Mouse (Mus musculus): ENCODE measurements around the gene Ankib1.
"Not testable (repeated sequence)": the region's sequence is repeated elsewhere in the genome, so short reads cannot be mapped to it uniquely, and the experiment has no call there.

Ankib1 gene

DNA sequence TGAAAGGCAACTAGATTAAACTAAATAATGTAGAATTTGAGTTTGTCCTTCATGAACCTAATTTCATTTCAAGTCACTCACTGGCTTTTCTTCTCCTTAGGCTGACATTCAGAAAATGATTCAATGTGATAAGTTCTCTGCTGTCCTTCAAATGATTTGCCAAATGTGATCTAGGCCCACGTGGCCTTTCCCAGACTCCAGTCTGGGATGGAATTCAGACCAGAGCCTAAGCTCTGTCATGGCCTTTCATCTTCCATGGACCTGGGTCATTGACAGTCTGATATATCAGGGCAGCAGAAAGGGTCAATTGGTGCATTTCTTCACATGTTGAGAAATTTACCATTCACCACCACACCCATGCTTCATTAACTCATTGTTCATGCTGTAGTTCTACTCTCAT lies 77.2 kb downstream of the Ankib1 start:
- DNase-seq (ENCODE audit: extremely low read depth, low read depth): no peak

DNA sequence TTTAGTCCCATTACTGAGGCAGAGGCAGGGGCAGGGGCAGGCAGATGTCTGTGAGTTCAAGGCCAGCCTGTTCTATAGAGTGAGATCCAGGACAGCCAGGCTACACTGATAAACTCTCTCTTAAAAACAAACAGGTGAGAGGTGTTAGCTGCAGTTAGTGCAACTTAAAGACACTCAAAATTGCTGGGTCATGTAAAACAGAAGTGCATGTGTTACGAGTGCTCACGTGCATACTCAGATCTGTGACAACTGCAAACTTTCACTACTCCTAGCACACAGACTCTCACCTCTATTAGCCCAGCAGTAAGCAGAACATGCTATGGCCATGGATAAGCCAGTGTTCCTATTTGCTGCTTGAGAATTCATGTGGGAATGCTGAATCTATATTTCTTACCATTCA lies 79.3 kb downstream of the Ankib1 start:
- no peak for DNase-seq (ENCODE audit: extremely low read depth, low read depth)

DNA sequence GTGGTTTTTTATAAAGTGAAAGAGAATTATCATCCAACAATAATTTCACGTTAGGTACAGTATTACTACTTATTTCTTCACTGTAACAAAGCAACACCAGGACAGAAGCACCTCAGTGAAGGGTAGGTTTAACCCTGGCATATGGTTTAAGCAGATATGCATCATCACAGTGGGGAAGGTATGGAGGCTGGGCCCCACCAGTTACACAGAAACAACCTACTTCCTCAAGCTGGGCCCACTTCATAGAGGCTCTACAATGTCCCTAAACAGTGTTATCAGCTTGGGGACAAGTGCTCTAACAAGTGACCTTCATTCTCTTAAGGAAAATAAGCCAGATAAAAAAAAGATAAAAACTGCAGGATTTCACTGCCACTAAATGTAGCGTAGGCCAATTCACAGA lies 79.9 kb downstream of the Ankib1 start:
- peak; percentile 60 for DNase-seq (ENCODE audit: extremely low read depth, low read depth)

DNA sequence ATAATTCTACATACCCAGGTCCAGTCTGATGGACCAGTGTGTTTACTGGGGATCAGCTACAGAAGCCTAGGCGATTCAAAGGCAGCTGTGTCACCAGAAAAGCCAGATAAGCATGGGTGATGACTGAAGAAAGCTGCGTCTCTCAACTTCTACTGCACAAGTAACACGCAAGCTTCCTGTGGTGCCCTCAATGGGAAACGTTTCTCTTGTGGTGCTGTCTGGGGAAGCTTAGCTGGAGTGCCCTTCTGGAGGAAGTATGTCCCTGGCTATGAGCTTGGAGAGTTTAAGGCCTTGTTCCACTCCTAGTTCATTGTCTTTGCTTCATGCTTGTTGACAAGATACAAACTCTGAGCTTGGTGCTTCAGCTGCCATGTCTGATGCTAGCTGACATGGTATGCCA lies 83.4 kb downstream of the Ankib1 start:
- no peak for DNase-seq (ENCODE audit: extremely low read depth, low read depth)

DNA sequence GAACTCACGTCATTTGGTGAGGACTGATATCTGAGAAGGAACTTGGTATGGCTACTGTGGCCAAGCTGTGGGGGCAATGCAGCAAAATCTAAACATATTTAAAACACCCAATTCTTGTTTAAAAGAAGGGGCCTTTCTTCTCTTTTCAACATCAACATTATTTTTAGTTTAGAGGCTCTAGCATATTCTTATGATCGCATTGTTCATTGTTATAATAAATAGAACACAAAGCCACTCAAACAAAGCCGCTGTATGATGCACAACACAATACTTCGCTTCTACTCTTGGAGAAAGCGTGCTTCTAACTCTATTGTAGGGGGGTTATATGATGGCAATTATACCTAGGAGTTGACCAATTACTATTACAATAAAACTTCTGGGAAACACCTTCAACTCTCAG lies 86.9 kb downstream of the Ankib1 start:
- no peak for DNase-seq (ENCODE audit: extremely low read depth, low read depth)

DNA sequence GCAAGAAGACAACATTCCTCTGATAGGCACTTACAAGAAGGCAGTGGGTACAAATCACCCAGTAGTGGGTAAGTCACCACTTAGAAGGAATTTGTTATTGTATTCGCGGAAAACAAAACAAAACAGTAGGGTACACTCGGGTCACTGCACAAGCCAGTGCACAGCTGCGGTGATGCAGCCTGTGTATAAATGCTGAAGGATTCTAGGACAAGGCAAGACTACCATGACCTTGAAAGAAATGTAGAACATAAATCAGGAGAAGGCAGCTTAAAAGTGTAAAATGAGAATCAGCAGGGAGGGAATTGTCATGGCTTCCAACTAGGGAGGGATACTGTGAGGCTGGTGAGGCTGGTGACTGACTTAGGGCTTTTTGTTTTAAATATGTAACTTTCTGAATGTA lies 100.5 kb downstream of the Ankib1 start:
- DNase-seq (ENCODE audit: extremely low read depth, low read depth): no peak

DNA sequence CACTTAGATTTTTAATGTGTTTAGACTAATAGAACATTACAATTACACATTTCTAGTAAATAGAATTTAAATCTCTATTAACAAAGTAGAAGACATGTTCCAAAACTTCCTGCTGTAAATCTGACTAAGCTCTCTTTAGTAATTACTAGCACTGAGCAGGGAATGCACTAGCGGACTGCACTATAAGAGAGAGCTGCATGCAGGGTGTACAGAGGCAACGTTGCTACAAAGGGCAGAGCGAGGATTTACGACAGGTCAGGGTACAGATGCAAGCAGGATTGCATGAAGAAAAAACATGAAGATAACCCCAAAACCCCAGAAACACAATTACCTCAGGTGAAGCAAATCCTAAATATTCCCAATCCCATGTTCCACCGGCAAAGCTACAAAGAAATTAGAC lies 102.7 kb downstream of the Ankib1 start:
- no peak for DNase-seq (ENCODE audit: extremely low read depth, low read depth)

DNA sequence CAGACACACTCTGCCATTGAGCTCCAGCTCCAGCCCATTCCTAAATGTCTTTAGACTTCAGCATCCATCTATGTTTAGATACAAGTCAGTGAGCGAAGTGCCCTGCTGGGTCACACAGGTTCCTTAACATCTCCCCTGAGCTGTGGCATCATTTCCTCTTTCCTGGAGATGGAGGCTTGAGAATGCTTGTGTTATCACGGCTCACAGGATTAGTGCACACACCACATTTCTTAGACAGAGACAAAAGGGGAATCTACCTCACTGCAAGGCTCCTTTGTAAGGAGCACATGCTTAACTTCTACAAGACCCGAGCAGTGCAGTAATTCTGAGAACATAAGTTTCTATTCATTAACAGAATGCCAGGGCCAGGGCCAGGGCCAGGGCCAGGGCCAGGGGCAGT lies 106.7 kb downstream of the Ankib1 start:
- DNase-seq (ENCODE audit: extremely low read depth, low read depth): peak; percentile 56

DNA sequence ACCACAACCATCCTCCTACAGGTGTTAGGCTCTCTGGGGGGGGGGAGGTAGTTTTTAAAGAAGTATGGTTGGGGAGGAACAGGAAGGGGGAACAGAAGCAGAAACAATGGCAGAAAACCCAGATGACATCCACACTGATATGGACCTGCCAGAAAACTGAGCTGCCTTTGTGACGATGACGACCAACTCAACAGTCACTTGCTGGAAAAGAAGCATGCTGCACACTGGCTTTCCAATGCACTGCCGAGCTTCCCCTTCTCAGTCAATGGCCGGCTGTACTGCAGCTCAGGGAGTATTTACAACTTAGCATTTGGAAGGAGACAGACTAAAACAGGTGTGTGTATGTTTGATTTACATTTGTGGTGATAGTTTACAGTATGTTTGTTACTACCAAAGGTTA lies 107.5 kb downstream of the Ankib1 start:
- no peak for DNase-seq (ENCODE audit: extremely low read depth, low read depth)

DNA sequence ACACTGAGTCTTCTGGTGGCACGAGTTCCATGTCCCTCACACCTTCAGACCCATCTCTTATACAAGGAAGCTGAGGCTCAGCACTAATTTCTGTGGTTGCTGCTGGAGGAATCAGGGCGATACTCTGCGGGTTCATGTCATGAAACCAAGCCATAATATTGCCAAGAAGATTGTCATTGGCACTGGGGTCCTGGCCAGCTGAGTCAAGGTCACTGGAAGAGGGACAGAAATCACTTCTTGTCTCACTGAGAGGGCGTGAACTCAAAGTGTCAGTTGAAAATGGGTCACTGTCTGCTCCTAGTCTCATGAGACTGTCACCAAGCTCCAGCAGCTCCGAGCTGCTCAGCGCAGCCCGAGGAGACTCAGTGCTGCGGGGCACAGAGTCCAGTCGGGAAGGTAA lies 109.8 kb downstream of the Ankib1 start:
- DNase-seq (ENCODE audit: extremely low read depth, low read depth): no peak

DNA sequence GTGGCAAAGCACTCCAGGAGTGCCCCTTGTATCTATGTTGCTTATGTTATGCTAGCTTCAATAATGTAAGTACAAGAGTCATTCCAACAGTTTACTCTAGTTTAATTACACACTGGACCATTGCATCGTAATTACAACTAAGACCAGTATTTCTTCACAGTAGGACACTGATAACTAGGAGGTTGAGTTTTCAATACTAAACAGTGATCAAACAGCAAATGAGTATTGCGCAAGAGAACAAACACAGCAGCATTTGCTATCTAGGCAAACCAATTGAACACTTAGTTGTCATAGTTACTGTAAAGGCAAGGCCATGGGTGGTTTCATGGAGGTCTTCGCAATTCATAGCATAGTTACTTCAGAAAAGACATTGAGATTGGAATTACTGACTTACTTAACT lies 111.4 kb downstream of the Ankib1 start:
- no peak for DNase-seq (ENCODE audit: extremely low read depth, low read depth)

DNA sequence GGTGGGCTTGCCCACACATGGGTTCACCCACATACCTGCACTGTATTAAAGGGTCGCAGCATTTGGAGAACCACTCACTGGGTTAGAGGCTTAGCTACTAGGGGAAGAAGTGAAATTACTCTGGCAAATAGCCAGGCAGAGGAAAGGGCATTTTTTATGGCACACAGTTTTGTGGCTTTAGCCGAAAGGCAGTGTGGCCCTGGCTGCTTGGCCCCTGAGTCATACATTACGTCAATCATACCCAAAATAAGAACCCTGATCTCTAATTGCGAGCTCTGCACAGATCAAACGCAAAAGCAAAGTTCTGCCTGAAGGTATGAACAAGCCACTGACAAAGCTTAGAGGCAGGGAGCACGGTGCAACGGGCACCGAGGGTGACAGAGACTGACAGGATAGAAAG lies 114.4 kb downstream of the Ankib1 start:
- DNase-seq (ENCODE audit: extremely low read depth, low read depth): no peak

DNA sequence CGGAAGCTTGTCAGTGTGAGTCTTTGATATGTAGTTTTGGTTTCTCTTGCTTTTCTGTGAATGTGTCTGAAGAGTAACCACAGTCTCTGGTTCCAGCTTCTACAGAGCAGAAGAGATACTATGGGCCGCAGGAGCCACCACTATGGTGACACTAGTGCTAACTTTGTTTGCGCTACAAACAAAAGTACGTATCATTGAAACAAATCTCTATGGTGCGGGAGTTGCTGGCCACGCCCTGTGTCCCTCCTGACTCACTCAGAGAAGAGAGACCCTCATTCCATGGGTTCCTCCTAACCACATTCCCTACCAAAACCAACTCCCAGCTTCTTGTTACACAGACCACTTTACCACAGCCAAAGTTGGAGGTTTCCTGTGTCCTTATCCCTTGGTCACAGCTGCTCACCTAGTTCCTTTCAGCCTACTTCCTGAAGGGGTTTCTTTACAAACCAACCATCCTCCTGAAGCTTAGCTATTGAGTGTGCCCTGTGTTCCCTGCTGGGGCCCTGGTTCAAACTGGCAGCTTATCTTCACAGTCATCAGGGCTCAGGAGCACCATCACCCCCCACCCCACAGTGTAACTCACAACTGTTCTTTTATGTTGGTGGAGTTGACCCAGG lies 132.7 kb downstream of the Ankib1 start:
- DNase-seq (ENCODE audit: extremely low read depth, low read depth): peak; percentile 80

DNA sequence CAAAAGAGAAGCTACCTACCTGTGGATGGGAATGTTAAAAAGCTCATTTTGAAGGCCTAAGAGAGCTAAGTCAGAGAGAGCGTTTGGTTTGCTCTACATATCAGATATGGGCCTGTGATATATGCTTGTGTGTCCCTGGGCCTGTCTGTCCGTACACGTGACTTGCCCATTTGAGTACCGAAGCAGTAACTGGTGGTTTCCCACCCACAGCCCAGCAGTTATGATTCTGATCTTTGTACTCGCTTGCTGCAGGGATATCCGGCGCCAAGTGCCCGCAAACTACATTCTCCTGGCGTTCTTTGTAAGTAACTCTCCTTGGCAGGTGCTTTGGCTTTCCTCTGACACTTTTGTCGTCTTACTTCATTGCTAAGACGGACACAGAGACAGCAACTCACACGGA lies 136.1 kb downstream of the Ankib1 start:
- no peak for DNase-seq (ENCODE audit: extremely low read depth, low read depth)

DNA sequence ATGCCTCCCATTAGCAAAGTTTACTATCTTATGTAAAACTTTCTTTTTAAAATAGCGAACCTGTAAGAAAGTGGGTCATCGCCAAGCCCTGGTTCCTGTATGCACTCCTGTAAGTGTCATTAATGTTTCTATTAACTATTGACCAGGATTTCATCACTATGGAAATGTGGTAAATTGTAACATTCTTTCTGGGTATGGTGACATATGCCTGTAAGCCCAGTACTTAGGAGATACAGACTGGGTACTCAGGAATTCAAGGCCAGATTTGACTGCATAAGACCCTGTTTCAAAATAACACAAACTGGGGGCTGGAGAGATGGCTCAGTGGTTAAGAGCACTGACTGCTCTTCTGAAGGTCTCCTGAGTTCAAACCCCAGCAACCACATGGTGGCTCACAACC lies 137.5 kb downstream of the Ankib1 start:
- DNase-seq (ENCODE audit: extremely low read depth, low read depth): no peak

DNA sequence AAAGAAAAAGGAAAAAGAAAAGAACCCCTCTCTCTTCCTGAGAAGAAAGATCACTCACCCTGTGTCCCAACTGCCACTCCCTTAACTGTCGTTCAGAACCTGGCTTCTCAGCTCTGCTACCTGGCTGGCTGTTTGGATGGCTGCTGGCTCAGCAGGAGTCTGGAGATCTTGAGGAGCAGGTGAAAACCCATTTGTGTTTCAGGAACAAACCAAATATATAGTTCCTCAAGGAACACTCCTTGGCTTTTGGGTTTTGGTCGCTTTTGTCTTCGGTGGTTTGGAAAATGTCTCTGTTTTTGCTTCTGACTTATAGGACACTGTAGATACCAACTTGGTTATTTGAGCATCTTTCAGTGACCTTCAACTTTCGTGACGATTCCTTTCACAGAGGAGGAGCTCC lies 145.6 kb downstream of the Ankib1 start, which contains the start of gene Gatad1:
Gene Gatad1, minus strand, starts transcription at position 101 of the 400 bp plus-strand sequence.
- DNase-seq (ENCODE audit: extremely low read depth, low read depth): no peak

DNA sequence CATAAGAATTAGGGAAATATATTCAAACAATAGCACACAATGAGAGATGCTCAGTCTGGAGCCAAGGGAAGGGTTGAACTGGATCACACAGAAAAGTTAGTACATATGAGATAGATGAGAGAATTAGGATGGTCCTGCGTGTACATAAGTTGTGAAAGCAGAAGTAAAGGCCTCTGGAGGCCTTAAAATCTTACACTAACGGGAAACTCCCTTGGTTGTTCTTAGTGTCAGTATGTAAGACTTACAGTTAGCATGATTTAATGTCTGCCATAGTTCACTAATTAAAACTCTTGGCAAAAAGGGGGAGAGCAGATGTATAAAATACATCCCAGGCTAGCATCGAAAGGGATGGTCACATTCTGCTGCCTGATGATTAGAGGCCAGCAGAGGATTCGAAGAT lies 148.9 kb downstream of the Ankib1 start:
- DNase-seq (ENCODE audit: extremely low read depth, low read depth): no peak

DNA sequence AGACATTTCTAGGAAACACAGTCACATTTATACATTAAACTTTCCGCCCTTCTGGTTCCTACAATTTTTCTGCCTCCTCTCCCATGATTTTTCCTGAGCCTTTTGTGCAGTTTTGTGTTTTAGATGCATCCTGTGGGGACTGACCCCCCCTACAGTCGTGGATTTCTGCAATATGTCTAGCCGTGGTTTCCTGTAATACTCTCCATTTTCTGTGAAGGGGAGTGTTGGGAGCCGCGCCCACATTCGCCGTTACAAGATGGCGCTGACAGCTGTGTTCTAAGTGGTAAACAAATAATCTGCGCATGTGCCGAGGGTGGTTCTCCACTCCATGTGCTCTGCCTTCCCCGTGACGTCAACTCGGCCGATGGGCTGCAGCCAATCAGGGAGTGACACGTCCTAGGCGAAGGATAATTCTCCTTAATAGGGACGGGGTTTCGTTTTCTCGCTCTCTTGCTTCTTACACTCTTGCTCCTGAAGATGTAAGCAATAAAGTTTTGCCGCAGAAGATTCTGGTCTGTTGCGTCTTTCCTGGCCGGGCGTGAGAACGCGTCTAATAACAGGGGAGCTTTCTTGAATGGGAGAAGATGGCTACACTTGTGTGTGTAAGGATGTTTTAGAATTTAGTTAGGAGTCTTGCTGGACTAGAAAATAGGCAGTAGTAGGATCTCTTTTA lies 149.7 kb downstream of the Ankib1 start:
- not testable (repeated sequence) for DNase-seq (ENCODE audit: extremely low read depth, low read depth)

DNA sequence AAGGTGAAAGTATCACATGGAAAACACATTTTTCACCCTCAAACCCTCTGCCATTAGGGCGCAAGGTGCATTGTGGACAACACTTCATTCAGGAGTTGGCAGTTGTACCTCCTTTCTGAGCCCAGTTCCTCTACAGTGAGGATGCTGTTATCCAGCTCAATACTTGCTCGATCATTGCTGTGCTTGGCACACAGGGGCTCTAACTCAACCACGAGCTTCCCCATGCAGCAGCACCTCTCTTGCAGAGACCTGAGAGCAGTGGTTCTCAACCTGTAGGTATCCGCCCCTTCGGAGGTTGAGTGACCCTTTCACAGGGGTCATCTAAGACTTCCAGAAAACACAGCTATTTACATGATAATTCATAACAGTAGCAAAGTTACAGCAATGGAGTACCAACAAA lies 151.1 kb downstream of the Ankib1 start:
- no peak for DNase-seq (ENCODE audit: extremely low read depth, low read depth)

DNA sequence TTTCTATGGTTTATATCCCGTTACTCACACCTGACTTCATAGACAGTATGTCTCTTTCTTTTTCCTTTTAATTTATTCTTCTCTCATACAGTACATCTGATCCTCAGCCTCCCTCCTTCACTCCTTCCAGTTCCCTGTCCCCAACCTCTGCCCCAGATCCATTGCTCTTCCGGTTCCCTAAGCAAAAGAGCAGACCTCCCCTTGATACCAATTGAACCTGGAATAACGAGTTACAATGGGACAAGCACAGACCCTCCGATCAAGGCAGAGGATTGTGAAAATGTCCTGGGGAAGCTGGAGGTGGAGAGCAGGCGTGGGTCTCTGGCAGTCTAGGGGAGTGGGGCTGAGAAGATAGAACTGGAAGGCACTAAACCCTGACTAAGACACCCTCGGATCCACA lies 151.8 kb downstream of the Ankib1 start, which contains the start of gene Tmbim7:
Gene Tmbim7, plus strand, starts transcription at position 301 of the 400 bp plus-strand sequence.
- DNase-seq (ENCODE audit: extremely low read depth, low read depth): no peak

DNA sequence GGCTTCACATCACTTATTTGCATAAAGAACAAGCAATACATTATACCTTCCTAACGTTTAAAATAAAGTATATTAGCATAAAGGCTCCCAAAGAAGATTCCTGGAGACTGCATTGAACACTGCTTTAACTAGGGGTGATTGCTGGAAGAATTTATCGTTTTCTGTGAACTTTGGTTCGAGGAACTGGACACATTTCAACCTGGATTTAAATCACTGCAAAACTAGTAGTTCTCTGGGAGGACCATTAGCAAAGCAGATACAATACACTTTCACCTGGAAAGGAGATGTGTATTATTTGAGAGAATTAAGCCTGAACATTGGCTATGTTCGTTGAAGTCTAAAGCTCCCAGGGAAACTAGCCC lies 153.9 kb downstream of the Ankib1 start:
- DNase-seq (ENCODE audit: extremely low read depth, low read depth): no peak

DNA sequence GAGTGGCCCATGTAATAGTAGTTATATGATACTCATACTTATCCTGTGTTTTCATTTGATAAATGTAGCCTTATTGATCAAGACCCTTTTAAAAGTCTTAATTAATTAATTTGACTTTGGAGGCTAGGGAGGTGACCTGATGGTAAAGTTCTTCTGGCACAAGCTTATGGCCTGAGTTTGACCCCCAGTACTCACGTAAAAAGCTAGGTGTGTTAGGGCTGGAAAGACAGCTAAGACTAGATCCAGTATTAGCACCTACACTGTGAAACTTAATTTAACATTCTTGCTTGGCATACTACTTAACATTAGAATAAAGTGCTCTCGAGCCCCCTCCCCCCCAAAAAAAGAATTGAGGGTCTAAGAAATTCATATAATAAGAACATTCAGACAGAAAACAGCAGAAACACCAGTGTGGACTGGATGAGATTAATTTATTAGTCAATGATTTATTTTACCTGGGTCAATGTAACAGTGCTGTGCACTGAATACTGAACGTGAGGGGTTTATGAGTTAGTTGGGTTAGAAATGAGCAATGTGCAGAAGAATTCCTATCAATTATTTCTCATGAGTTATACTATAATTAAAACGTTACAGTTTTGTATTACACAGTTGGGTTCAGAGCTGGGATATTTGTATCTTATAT lies 154.4 kb downstream of the Ankib1 start:
- no peak for DNase-seq (ENCODE audit: extremely low read depth, low read depth)

DNA sequence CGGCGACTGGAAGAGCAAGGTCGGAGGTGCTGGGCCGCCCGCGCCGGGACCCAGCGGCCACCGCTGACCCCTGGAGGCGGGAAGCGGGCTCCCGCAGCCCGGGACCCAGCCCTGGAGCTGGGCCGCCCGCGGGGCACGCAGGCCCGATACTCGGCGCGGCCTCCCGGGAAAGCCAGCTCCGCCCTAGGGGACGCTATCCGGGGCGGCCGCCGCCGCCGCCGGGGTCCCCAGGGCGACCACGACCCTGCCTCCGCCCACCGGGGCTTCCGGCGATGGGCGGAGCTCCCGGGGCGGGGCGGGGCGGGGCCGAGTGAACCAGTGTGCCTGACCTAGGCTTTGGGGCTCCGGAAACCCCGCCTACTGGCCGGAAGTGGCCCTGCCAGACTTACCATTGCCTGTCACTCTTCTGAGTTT lies 155.0 kb downstream of the Ankib1 start:
- DNase-seq (ENCODE audit: extremely low read depth, low read depth): peak; percentile 76
